30 mouse cellular contexts compared by ENCODE assay signal in the genomic region with DNA sequence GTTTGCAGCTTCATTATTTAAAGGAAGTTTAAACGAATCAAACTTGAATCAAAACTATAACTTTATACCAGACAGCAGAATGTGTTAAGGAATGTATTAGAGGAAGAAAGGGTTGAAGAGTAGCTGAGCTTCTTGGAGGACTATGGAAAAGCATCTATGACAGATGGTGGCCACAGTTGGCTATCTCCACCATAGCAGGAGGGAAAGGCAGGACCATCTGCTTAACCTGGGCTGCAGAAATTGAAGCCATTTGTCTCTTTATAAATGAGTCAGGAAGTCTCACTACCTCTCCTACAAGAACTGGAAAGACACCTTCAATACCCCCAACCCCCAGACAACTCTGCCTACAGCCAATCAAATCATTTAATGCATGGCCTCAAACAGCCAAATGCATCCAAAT. TPM values are rescaled to one million over a fixed set of nuclear protein-coding genes. Genes with fewer than 3 reads are reported as not detected.
DNase-seq lines count a peak whose midpoint lies in the region; ATAC-seq and TF ChIP-seq lines count a peak whose summit lies in the region.
"Had no signal": no experiment of that assay in that cellular context is flagged by ENCODE, and none has a peak within 500 bp of the region (broad histone marks: within the 10 kb centered on the region; RNA-seq: fewer than 3 reads in every experiment).

No protein-coding gene starts in this region.

- peak; percentile 60 for ATAC-seq in frontal cortex, adult (ENCODE audit: low TSS enrichment)
- ATAC-seq in midbrain, postnatal 0 days (ENCODE audit: low FRiP score) = no peak
- no peak for ATAC-seq in midbrain, embryonic 13.5 days
- no peak for ATAC-seq in stomach, postnatal 0 days (ENCODE audit: low FRiP score, low TSS enrichment)
- ATAC-seq: intestine, postnatal 0 days; lung, postnatal 0 days; Patski had no signal

- H3K27ac ChIP-seq in midbrain, postnatal 0 days (ENCODE audit: low read depth, low read length) = no peak overlapping the region
- no peak overlapping the region for H3K27ac ChIP-seq in midbrain, embryonic 13.5 days
- H3K27ac ChIP-seq in stomach, postnatal 0 days (replicated peaks) = no peak overlapping the region
- H3K27ac ChIP-seq: embryonic facial prominence, embryonic 10.5 days; embryonic facial prominence, embryonic 15.5 days; forebrain, embryonic 12.5 days; left cerebral cortex, adult 2 months; limb, embryonic 10.5 days; limb, embryonic 15.5 days; liver, embryonic 13.5 days; midbrain, embryonic 12.5 days had no signal

- no peak overlapping the region for H3K4me2 ChIP-seq in midbrain, postnatal 0 days (ENCODE audit: low read depth, low read length, poor library complexity, severe bottlenecking)
- no peak overlapping the region for H3K4me2 ChIP-seq in midbrain, embryonic 13.5 days (replicated peaks)
- H3K4me2 ChIP-seq in stomach, postnatal 0 days (replicated peaks; ENCODE audit: low read depth) = no peak overlapping the region
- H3K4me2 ChIP-seq: embryonic facial prominence, embryonic 15.5 days; forebrain, embryonic 12.5 days; heart, embryonic 12.5 days; limb, embryonic 15.5 days; liver, embryonic 13.5 days; midbrain, embryonic 12.5 days had no signal

- H3K4me1 ChIP-seq in midbrain, postnatal 0 days (ENCODE audit: insufficient read depth, low read length) = no peaks in the 10 kb centered on the region
- no peaks in the 10 kb centered on the region for H3K4me1 ChIP-seq in midbrain, embryonic 13.5 days (replicated peaks)
- H3K4me1 ChIP-seq in stomach, postnatal 0 days (replicated peaks; ENCODE audit: control insufficient read depth, insufficient read depth) = no peaks in the 10 kb centered on the region
- H3K4me1 ChIP-seq: embryonic facial prominence, embryonic 10.5 days; embryonic facial prominence, embryonic 15.5 days; forebrain, embryonic 12.5 days; limb, embryonic 10.5 days; limb, embryonic 15.5 days; liver, embryonic 13.5 days; midbrain, embryonic 12.5 days had no signal

- H3K9me3 ChIP-seq in midbrain, postnatal 0 days (ENCODE audit: low read length) = no peaks in the 10 kb centered on the region
- H3K9me3 ChIP-seq in midbrain, embryonic 13.5 days = no peaks in the 10 kb centered on the region
- H3K9me3 ChIP-seq in stomach, postnatal 0 days (ENCODE audit: control insufficient read depth, low read length) = no peaks in the 10 kb centered on the region
- H3K9me3 ChIP-seq: embryonic facial prominence, embryonic 10.5 days; embryonic facial prominence, embryonic 15.5 days; forebrain, embryonic 12.5 days; G1E; heart, embryonic 12.5 days; limb, embryonic 10.5 days; limb, embryonic 15.5 days; liver, embryonic 13.5 days; megakaryocyte, embryonic 14.5 days; midbrain, embryonic 12.5 days had no signal

- no peak for TF ChIP-seq EP300 in stomach, postnatal 0 days (optimal IDR thresholded peaks at IDR 0.05)

- no peaks in the 10 kb centered on the region for H3K27me3 ChIP-seq in midbrain, postnatal 0 days (ENCODE audit: insufficient read depth, low read length)
- no peaks in the 10 kb centered on the region for H3K27me3 ChIP-seq in midbrain, embryonic 13.5 days
- no peaks in the 10 kb centered on the region for H3K27me3 ChIP-seq in stomach, postnatal 0 days (ENCODE audit: control insufficient read depth, insufficient read depth, low read length)
- H3K27me3 ChIP-seq: embryonic facial prominence, embryonic 15.5 days; forebrain, embryonic 12.5 days; heart, embryonic 12.5 days; limb, embryonic 15.5 days; liver, embryonic 13.5 days; megakaryocyte, embryonic 14.5 days; midbrain, embryonic 12.5 days had no signal

- DNase-seq in frontal cortex, postnatal 36 days (ENCODE audit: low spot score in 2 of 2) = no peak
- peak; percentile 60 for DNase-seq in midbrain, postnatal 0 days (ENCODE audit: low spot score)
- peak; percentile 96 for DNase-seq in cerebellum, adult 9-11 months
- no peak for DNase-seq in adrenal gland, adult (ENCODE audit: inconsistent age in 2 of 2, low spot score in 1 of 2)
- DNase-seq in testis, postnatal 10 days (ENCODE audit: low spot score) = no peak
- DNase-seq in stomach, postnatal 0 days (ENCODE audit: low spot score) = no peak
- DNase-seq: adrenal gland, postnatal 14 days; gastrocnemius, postnatal 36 days; heart, adult 18-20 months; heart, postnatal 4 days; kidney, adult 9 months; kidney, postnatal 10 days; liver, embryonic 13.5 days; lung, adult 18-20 months; lung, postnatal 4 days had no signal

- WGBS in midbrain, postnatal 0 days = 92% methylated on average over 1 of the region's 1 CpGs
- WGBS in midbrain, embryonic 13.5 days = 96% methylated on average over 1 of the region's 1 CpGs
- 72% methylated on average over 1 of the region's 1 CpGs for WGBS in stomach, postnatal 0 days

- no peak overlapping the region for H3K9ac ChIP-seq in midbrain, postnatal 0 days (replicated peaks; ENCODE audit: low read length, poor library complexity, severe bottlenecking)
- H3K9ac ChIP-seq in midbrain, embryonic 13.5 days (replicated peaks) = no peak overlapping the region
- H3K9ac ChIP-seq in stomach, postnatal 0 days (ENCODE audit: low read length) = no peak overlapping the region
- H3K9ac ChIP-seq: embryonic facial prominence, embryonic 15.5 days; forebrain, embryonic 12.5 days; heart, embryonic 12.5 days; limb, embryonic 15.5 days; liver, embryonic 13.5 days; midbrain, embryonic 12.5 days had no signal

- H3K36me3 ChIP-seq in midbrain, postnatal 0 days (ENCODE audit: insufficient read depth, low read length) = 0 out of 2 replicates have a peak, but pooled peaks cover 5% of the 10 kb centered on the region
- peaks cover 8% of the 10 kb centered on the region; the same call in 1 of the 2 replicates for H3K36me3 ChIP-seq in midbrain, embryonic 13.5 days
- no peaks in the 10 kb centered on the region for H3K36me3 ChIP-seq in stomach, postnatal 0 days (ENCODE audit: control insufficient read depth, insufficient read depth, low read length)
- H3K36me3 ChIP-seq: embryonic facial prominence, embryonic 10.5 days; forebrain, embryonic 12.5 days; G1E; heart, embryonic 12.5 days; limb, embryonic 10.5 days; limb, embryonic 15.5 days; liver, embryonic 13.5 days had no signal

- TF ChIP-seq CTCF in midbrain, postnatal 0 days (IDR thresholded peaks at IDR 0.05) = no peak
- no peak for TF ChIP-seq CTCF in stomach, postnatal 0 days (IDR thresholded peaks at IDR 0.05; ENCODE audit: low read depth)

- no peak overlapping the region for H3K4me3 ChIP-seq in midbrain, postnatal 0 days (ENCODE audit: low read depth, low read length)
- no peak overlapping the region for H3K4me3 ChIP-seq in midbrain, embryonic 13.5 days (replicated peaks)
- H3K4me3 ChIP-seq in stomach, postnatal 0 days (ENCODE audit: low read depth, low read length) = no peak overlapping the region
- H3K4me3 ChIP-seq: embryonic facial prominence, embryonic 10.5 days; embryonic facial prominence, embryonic 15.5 days; forebrain, embryonic 12.5 days; heart, embryonic 12.5 days; left cerebral cortex, adult 2 months; limb, embryonic 10.5 days; limb, embryonic 15.5 days; liver, embryonic 13.5 days; megakaryocyte, embryonic 14.5 days; midbrain, embryonic 12.5 days had no signal

RNA-seq across cellular contexts. Expression of a gene that starts 49.8 kb away (rescaled TPM):
- 84.3 and 85.6 TPM in 2 replicates for total RNA-seq in midbrain, postnatal 0 days (2014; rRNA removed)
- 136 and 150 TPM in 2 replicates for polyA plus RNA-seq in midbrain, postnatal 0 days (2015; fragmentation: Nextera tagmentation; extraction: Ambion mirVana)
- polyA plus RNA-seq in midbrain, embryonic 13.5 days (2015; fragmentation: Nextera tagmentation; extraction: Ambion mirVana) = 137 and 149 TPM in 2 replicates
- polyA plus RNA-seq in stomach, postnatal 0 days (2015; fragmentation: Nextera tagmentation; extraction: Ambion mirVana) = 396 and 411 TPM in 2 replicates

Comparison
In these comparisons a context has a peak if more than half of its experiments do, and no peak if none do; other contexts are left out.
1. DNase-seq: peak in midbrain, postnatal 0 days (single experiment) and cerebellum, adult 9-11 months (single experiment); none in frontal cortex, postnatal 36 days (0 of 2), adrenal gland, adult (0 of 2), testis, postnatal 10 days (single experiment) and stomach, postnatal 0 days (single experiment).